Mouse (Mus musculus): ENCODE data around the gene Arl3.

The Arl3 gene

GRCm38 (mm10) chr19:46572951-46573937 lies at the start of gene Arl3, which contains the start of gene Sfxn2:
Gene Arl3 (minus strand): TSS chr19:46573198.
Gene Sfxn2 (plus strand): TSS chr19:46573365.
- peak; percentile 94 for DNase-seq

- DNase-seq: no peak
Measured at GRCm38 (mm10) chr19:46622659-46623193, 49.7 kb upstream of the Arl3 start.

GRCm38 (mm10) chr19:46621236-46622183 lies 48.5 kb upstream of the Arl3 start:
- DNase-seq: no peak

- DNase-seq: peak; percentile 33
Measured at GRCm38 (mm10) chr19:46620016-46620808, 47.2 kb upstream of the Arl3 start.

- DNase-seq: no peak
Measured at GRCm38 (mm10) chr19:46619518-46619917, 46.5 kb upstream of the Arl3 start.

GRCm38 (mm10) chr19:46619001-46619400 lies 46.0 kb upstream of the Arl3 start:
- DNase-seq: no peak

- no peak for DNase-seq
Measured at GRCm38 (mm10) chr19:46618322-46618721, 45.3 kb upstream of the Arl3 start.

- no peak for DNase-seq
Measured at GRCm38 (mm10) chr19:46617361-46617760, 44.4 kb upstream of the Arl3 start.

- no peak for DNase-seq
Measured at GRCm38 (mm10) chr19:46616378-46616777, 43.4 kb upstream of the Arl3 start.

- no peak for DNase-seq
Measured at GRCm38 (mm10) chr19:46608158-46608557, 35.2 kb upstream of the Arl3 start.

GRCm38 (mm10) chr19:46607424-46607823 lies 34.4 kb upstream of the Arl3 start:
- DNase-seq: peak; percentile 52

- no peak for DNase-seq
Measured at GRCm38 (mm10) chr19:46606718-46607117, 33.7 kb upstream of the Arl3 start.

- DNase-seq: no peak
Measured at GRCm38 (mm10) chr19:46602406-46602805, 29.4 kb upstream of the Arl3 start.

GRCm38 (mm10) chr19:46601491-46601890 lies 28.5 kb upstream of the Arl3 start:
- no peak for DNase-seq

- no peak for DNase-seq
Measured at GRCm38 (mm10) chr19:46600371-46600770, 27.4 kb upstream of the Arl3 start.

GRCm38 (mm10) chr19:46599375-46600256 lies 26.6 kb upstream of the Arl3 start:
- DNase-seq: no peak

- DNase-seq: peak; percentile 95
Measured at GRCm38 (mm10) chr19:46598720-46599252, 25.8 kb upstream of the Arl3 start, which contains the start of gene Wbp1l. Gene Wbp1l (plus strand): TSS chr19:46599084.

- DNase-seq: no peak
Measured at GRCm38 (mm10) chr19:46598187-46598586, 25.2 kb upstream of the Arl3 start.

- DNase-seq: no peak
Measured at GRCm38 (mm10) chr19:46592751-46593439, 19.9 kb upstream of the Arl3 start.

- no peak for DNase-seq
Measured at GRCm38 (mm10) chr19:46591575-46591974, 18.6 kb upstream of the Arl3 start.

All from thymus, postnatal 25 days (tissue).